Mouse (Mus musculus): ENCODE results near the gene Padi4. TPM values are rescaled to one million over a fixed set of nuclear protein-coding genes. Genes with fewer than 3 reads are reported as not detected.

Padi4 gene
- polyA plus RNA-seq, 1 experiment from 2014 or later: 0.38 TPM

DNA sequence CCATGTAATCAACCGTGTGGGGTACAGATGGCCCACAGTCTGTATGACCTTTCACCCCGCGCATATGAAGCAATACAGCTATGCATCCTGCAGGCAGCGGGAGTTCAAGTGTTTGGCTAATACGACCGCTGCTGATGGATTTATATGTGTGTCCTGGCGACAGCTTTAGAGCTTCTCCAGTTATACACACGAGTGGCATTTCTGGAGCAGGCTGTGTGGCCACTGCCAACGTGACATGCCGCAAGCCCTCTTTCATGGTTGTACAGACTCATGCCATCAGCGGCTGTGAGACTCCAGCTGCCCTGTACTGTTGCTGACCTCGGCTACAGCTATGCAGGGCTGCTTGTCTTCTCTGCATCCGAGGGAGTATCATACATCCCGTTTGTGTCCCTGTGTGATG, 6.5 kb upstream of the Padi4 start:
- Histone ChIP-seq H3K9me3 (ENCODE audit: control insufficient read depth, low read length) (no peaks in the 10 kb centered on the region), H3K27me3 (replicated peaks; ENCODE audit: control insufficient read depth, insufficient read depth, low read length) (no peaks in the 10 kb centered on the region), H3K4me1 (ENCODE audit: control insufficient read depth, insufficient read depth, low read length) (no peaks in the 10 kb centered on the region), H3K27ac (replicated peaks; ENCODE audit: low read depth, low read length) (no peak overlapping the region), H3K4me3 (ENCODE audit: low read depth, low read length) (no peak overlapping the region), H3K36me3 (ENCODE audit: control insufficient read depth, insufficient read depth, low read length) (no peaks in the 10 kb centered on the region), H3K4me2 (ENCODE audit: low read depth, low read length) (no peak overlapping the region), H3K9ac (ENCODE audit: low read depth, low read length) (no peak overlapping the region)
- ATAC-seq (ENCODE audit: low read depth): no peak
- DNase-seq (ENCODE audit: low spot score): peak; percentile 8
- WGBS: 82% methylated on average over 14 of the region's 14 CpGs

DNA sequence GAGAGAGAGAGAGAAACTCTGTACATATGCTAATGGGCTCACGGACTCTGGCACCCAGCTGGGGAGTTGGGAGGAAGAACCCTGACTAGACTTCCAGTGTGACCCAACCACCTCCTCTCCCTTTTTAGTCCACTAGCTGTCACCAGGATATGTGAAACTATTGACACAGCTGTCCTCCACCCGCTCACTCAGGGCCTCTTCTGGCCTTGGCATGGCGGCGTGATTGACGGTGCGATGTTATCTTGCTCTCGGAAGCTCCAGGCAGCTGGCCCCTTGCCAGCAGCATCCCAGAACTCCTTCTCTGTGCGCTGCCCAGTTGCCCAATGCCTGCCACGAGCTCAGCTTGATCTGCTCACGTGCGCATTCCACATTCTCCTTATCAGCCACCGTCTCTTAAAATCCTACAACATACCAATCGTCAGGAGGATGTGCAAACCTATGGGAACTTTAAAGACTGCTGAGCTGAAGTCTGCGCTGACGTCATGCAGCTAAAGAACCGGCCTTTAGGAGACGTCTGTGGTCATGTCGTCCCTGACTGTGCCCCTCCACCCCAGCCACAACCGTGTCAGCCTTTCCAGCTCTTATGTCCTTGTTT, 5.9 kb upstream of the Padi4 start:
- WGBS: 48% methylated on average over 19 of the region's 19 CpGs
- ATAC-seq (ENCODE audit: low read depth) (peak; percentile 64; the same call in 1 of the 2 replicates), DNase-seq (ENCODE audit: low spot score) (peak; percentile 75)
- H3K4me2 ChIP-seq (ENCODE audit: low read depth, low read length): no peak overlapping the region
- H3K9ac ChIP-seq (ENCODE audit: low read depth, low read length): no peak overlapping the region
- no peak overlapping the region for H3K4me3 ChIP-seq (ENCODE audit: low read depth, low read length)
- no peaks in the 10 kb centered on the region for H3K9me3 ChIP-seq (ENCODE audit: control insufficient read depth, low read length)
- H3K27ac ChIP-seq (replicated peaks; ENCODE audit: low read depth, low read length): no peak overlapping the region
- H3K4me1 ChIP-seq (ENCODE audit: control insufficient read depth, insufficient read depth, low read length): no peaks in the 10 kb centered on the region
- H3K36me3 ChIP-seq (ENCODE audit: control insufficient read depth, insufficient read depth, low read length): no peaks in the 10 kb centered on the region
- no peaks in the 10 kb centered on the region for H3K27me3 ChIP-seq (replicated peaks; ENCODE audit: control insufficient read depth, insufficient read depth, low read length)

DNA sequence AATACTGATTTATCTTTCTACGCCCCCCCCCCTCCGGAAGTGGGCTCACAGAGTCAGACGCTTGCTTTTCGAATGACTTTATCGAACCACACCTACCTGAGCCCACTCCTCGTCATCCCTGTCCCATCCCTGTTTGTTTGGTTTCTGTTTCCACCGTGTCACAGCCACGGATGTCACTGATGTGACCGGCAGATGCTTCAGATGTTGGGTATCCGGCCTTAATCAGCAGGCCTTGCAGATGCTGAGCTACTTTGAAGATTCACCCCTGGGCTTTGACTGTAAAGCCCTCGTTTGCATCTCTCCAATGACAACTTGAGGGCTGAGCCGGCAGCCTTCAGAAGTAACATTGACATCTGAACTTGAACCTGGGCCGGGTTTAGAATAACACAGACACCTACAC, 2.6 kb upstream of the Padi4 start:
- DNase-seq (ENCODE audit: low spot score) (no peak), ATAC-seq (ENCODE audit: low read depth) (no peak)
- Histone ChIP-seq H3K9ac (ENCODE audit: low read depth, low read length) (no peak overlapping the region), H3K4me1 (ENCODE audit: control insufficient read depth, insufficient read depth, low read length) (no peaks in the 10 kb centered on the region), H3K4me2 (ENCODE audit: low read depth, low read length) (no peak overlapping the region), H3K36me3 (ENCODE audit: control insufficient read depth, insufficient read depth, low read length) (no peaks in the 10 kb centered on the region), H3K27me3 (replicated peaks; ENCODE audit: control insufficient read depth, insufficient read depth, low read length) (no peaks in the 10 kb centered on the region), H3K27ac (replicated peaks; ENCODE audit: low read depth, low read length) (no peak overlapping the region), H3K9me3 (ENCODE audit: control insufficient read depth, low read length) (no peaks in the 10 kb centered on the region), H3K4me3 (ENCODE audit: low read depth, low read length) (no peak overlapping the region)
- WGBS: 68% methylated on average over 13 of the region's 13 CpGs

DNA sequence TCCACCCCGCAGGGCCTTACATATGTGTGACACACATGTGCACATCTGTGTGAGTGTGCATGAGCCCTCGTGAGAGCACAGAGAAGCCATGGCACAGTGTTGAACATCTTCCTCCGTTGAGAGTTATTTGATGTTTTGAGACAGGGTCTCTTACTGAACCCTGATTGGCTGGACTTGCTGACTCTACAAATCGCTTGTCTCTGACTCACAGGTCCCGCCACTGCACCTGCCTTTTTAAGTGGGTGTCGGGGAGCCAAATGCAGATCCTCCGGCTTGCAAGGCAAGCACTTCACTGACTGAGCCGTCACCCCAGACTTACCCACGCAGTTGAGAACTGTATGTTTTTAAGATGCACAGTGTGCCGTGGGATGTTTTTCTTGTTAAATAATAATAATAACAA, 1.8 kb upstream of the Padi4 start:
- WGBS: 82% methylated on average over 10 of the region's 10 CpGs
- H3K4me1 ChIP-seq (ENCODE audit: control insufficient read depth, insufficient read depth, low read length): no peaks in the 10 kb centered on the region
- ATAC-seq (ENCODE audit: low read depth) (no peak), DNase-seq (ENCODE audit: low spot score) (no peak)
- H3K36me3 ChIP-seq (ENCODE audit: control insufficient read depth, insufficient read depth, low read length): no peaks in the 10 kb centered on the region
- H3K9ac ChIP-seq (ENCODE audit: low read depth, low read length): no peak overlapping the region
- no peak overlapping the region for H3K4me2 ChIP-seq (ENCODE audit: low read depth, low read length)
- no peaks in the 10 kb centered on the region for H3K9me3 ChIP-seq (ENCODE audit: control insufficient read depth, low read length)
- no peaks in the 10 kb centered on the region for H3K27me3 ChIP-seq (replicated peaks; ENCODE audit: control insufficient read depth, insufficient read depth, low read length)
- no peak overlapping the region for H3K4me3 ChIP-seq (ENCODE audit: low read depth, low read length)
- no peak overlapping the region for H3K27ac ChIP-seq (replicated peaks; ENCODE audit: low read depth, low read length)

DNA sequence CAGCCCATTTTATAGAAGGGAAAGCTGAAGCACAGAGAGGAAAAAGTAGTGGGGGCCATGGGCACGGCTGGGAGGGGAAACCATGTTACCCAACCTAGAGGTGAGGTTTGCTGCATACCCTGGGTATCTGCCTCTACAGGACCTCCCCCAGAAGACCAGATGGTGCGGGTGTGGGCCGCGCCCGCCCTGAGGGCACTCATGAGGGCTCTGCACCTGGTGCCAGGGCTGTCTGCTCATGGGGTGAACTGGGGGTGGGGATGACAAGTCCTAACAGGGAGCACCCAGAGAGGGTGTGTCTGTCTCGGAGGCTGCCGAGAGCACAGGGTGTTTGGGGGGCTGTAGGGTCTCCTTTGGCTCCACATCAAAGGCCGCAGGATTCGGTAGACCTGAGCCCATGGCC, 857 bp upstream of the Padi4 start:
- ATAC-seq (ENCODE audit: low read depth) (0 out of 2 replicates have a peak, but pooled peaks have one; percentile 28), DNase-seq (ENCODE audit: low spot score) (peak; percentile 5)
- 0 out of 2 replicates have a peak, but pooled peaks cover 5% of the 10 kb centered on the region for H3K4me1 ChIP-seq (ENCODE audit: control insufficient read depth, insufficient read depth, low read length)
- no peak overlapping the region for H3K27ac ChIP-seq (replicated peaks; ENCODE audit: low read depth, low read length)
- no peaks in the 10 kb centered on the region for H3K9me3 ChIP-seq (ENCODE audit: control insufficient read depth, low read length)
- no peaks in the 10 kb centered on the region for H3K27me3 ChIP-seq (replicated peaks; ENCODE audit: control insufficient read depth, insufficient read depth, low read length)
- H3K4me3 ChIP-seq (ENCODE audit: low read depth, low read length): no peak overlapping the region
- WGBS: 71% methylated on average over 9 of the region's 9 CpGs
- no peaks in the 10 kb centered on the region for H3K36me3 ChIP-seq (ENCODE audit: control insufficient read depth, insufficient read depth, low read length)
- no peak overlapping the region for H3K9ac ChIP-seq (ENCODE audit: low read depth, low read length)
- H3K4me2 ChIP-seq (ENCODE audit: low read depth, low read length): no peak overlapping the region

DNA sequence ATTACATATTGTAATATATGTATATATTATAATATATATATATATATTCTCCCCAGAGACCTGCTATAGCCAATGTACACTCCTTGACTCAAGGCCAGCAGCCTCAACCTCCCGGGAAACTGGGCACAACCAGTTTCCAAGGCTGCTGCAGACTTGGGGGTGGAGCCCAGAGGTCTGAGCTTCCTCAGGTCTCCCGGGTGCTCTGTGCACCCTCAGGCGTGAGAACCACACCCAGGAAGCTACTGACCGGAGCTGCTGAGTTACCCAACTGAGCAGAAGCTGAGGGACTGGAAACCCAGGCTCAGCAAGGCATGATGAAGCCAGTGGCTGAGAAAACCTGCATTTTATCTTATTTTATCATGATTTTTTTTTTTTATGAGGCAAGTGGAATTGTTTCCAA, 2.9 kb downstream of the Padi4 start:
- Histone ChIP-seq H3K9me3 (ENCODE audit: control insufficient read depth, low read length) (no peaks in the 10 kb centered on the region), H3K4me2 (ENCODE audit: low read depth, low read length) (no peak overlapping the region), H3K27ac (replicated peaks; ENCODE audit: low read depth, low read length) (no peak overlapping the region), H3K9ac (ENCODE audit: low read depth, low read length) (no peak overlapping the region), H3K4me1 (ENCODE audit: control insufficient read depth, insufficient read depth, low read length) (0 out of 2 replicates have a peak, but pooled peaks cover 5% of the 10 kb centered on the region), H3K27me3 (replicated peaks; ENCODE audit: control insufficient read depth, insufficient read depth, low read length) (no peaks in the 10 kb centered on the region), H3K4me3 (ENCODE audit: low read depth, low read length) (no peak overlapping the region), H3K36me3 (ENCODE audit: control insufficient read depth, insufficient read depth, low read length) (no peaks in the 10 kb centered on the region)
- no peak for ATAC-seq (ENCODE audit: low read depth)
- peak; percentile 9 for DNase-seq (ENCODE audit: low spot score)
- 34% methylated on average over 4 of the region's 4 CpGs for WGBS

DNA sequence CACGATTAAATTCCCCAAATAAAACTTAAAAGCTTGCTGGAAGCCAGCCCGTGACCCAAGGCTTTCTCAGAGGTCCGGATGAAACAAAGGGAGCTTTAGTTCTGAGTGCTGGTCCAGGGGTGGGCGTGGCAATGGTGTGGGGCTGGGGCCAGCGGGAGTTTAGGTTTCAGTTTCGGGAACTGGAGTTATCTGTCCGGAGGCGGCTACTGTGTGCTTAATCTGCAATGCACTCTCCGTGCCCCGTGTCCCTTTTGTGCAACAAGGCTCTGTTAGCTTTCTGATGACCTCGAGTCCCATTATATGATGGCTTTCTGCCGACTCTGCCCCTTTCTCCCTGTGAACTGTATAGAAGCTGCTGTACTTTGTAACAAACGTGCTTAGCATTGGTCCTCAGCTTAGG, 3.6 kb downstream of the Padi4 start:
- Histone ChIP-seq H3K9me3 (ENCODE audit: control insufficient read depth, low read length) (no peaks in the 10 kb centered on the region), H3K4me1 (ENCODE audit: control insufficient read depth, insufficient read depth, low read length) (0 out of 2 replicates have a peak, but pooled peaks cover 5% of the 10 kb centered on the region), H3K27ac (replicated peaks; ENCODE audit: low read depth, low read length) (no peak overlapping the region), H3K36me3 (ENCODE audit: control insufficient read depth, insufficient read depth, low read length) (no peaks in the 10 kb centered on the region), H3K27me3 (replicated peaks; ENCODE audit: control insufficient read depth, insufficient read depth, low read length) (no peaks in the 10 kb centered on the region), H3K4me3 (ENCODE audit: low read depth, low read length) (peak overlapping the region; percentile 29), H3K4me2 (ENCODE audit: low read depth, low read length) (peak overlapping the region; percentile 45), H3K9ac (ENCODE audit: low read depth, low read length) (0 out of 2 replicates have a peak overlapping the region, but pooled peaks have one; percentile 37)
- DNase-seq (ENCODE audit: low spot score): peak; percentile 55
- no peak for ATAC-seq (ENCODE audit: low read depth)
- WGBS: 8% methylated on average over 13 of the region's 13 CpGs

DNA sequence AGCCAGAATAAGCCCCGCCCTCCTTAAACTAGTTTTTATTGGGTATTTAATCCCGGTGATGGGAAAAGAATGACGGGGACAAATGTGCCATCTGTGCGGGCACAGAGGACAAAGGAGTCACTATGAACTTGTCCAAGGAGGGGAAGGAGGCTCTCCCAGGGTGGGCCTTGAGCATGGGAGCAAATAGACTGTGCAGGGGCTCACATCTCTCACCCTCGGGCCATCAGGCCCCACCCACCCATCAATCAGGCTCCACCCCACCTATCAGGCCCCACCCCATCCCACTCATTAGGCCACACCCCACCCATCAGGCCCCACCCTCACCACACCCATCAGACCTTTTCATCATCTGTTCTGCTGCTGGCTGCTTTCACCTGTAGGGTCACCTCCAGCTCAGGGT, 5.1 kb downstream of the Padi4 start:
- no peak overlapping the region for H3K4me2 ChIP-seq (ENCODE audit: low read depth, low read length)
- 80% methylated on average over 4 of the region's 5 CpGs for WGBS

DNA sequence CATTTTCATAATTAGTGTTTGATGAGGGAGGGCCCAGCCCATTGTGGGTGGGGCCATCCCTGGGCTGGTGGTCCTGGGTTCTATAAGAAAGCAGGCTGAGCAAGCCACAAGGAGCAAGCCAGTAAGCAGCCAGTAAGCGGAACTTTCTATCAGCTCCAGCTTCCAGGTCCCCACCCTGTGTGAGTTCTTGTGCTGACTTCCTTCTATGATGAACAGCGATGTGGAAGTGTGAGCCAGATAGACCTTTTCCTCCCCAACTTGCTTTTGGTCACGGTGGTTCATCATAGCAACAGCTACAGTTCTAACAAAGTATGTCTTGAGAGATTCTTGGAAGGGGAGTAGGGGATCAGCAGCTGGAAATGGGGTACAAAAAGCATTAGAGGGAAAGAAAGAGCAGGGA, 8.1 kb downstream of the Padi4 start:
- Histone ChIP-seq H3K9ac (ENCODE audit: low read depth, low read length) (no peak overlapping the region), H3K36me3 (ENCODE audit: control insufficient read depth, insufficient read depth, low read length) (no peaks in the 10 kb centered on the region), H3K27ac (replicated peaks; ENCODE audit: low read depth, low read length) (no peak overlapping the region), H3K4me3 (ENCODE audit: low read depth, low read length) (no peak overlapping the region), H3K27me3 (replicated peaks; ENCODE audit: control insufficient read depth, insufficient read depth, low read length) (no peaks in the 10 kb centered on the region), H3K9me3 (ENCODE audit: control insufficient read depth, low read length) (no peaks in the 10 kb centered on the region), H3K4me2 (ENCODE audit: low read depth, low read length) (no peak overlapping the region), H3K4me1 (ENCODE audit: control insufficient read depth, insufficient read depth, low read length) (0 out of 2 replicates have a peak, but pooled peaks cover 5% of the 10 kb centered on the region)
- ATAC-seq (ENCODE audit: low read depth) (no peak), DNase-seq (ENCODE audit: low spot score) (no peak)
- 80% methylated on average over 3 of the region's 3 CpGs for WGBS

More for the DNA sequence above, 5.1 kb downstream of the Padi4 start:
- H3K4me3 ChIP-seq (ENCODE audit: low read depth, low read length): no peak overlapping the region
- no peak overlapping the region for H3K9ac ChIP-seq (ENCODE audit: low read depth, low read length)
- H3K9me3 ChIP-seq (ENCODE audit: control insufficient read depth, low read length): no peaks in the 10 kb centered on the region
- no peaks in the 10 kb centered on the region for H3K27me3 ChIP-seq (replicated peaks; ENCODE audit: control insufficient read depth, insufficient read depth, low read length)
- H3K36me3 ChIP-seq (ENCODE audit: control insufficient read depth, insufficient read depth, low read length): no peaks in the 10 kb centered on the region
- DNase-seq (ENCODE audit: low spot score): no peak
- no peak overlapping the region for H3K27ac ChIP-seq (replicated peaks; ENCODE audit: low read depth, low read length)
- H3K4me1 ChIP-seq (ENCODE audit: control insufficient read depth, insufficient read depth, low read length): 0 out of 2 replicates have a peak, but pooled peaks cover 5% of the 10 kb centered on the region
- ATAC-seq (ENCODE audit: low read depth): no peak

Data from embryonic facial prominence, embryonic 14.5 days (tissue).